ENCODE assay signal across 27 mouse cellular contexts in genomic region chr16:20990524-20990923, GRCm38 (mm10).
DNase-seq lines count a peak whose midpoint lies in the region; ATAC-seq lines count a peak whose summit lies in the region.
"Had no signal": no experiment of that assay in that cellular context is flagged by ENCODE, and none has a peak within 500 bp of the region (broad histone marks: within the 10 kb centered on the region; RNA-seq: fewer than 3 reads in every experiment).

No protein-coding gene starts in this region.

- H3K4me3 ChIP-seq in intestine, embryonic 15.5 days (replicated peaks), result no peak overlapping the region
- H3K4me3 ChIP-seq: embryonic facial prominence, embryonic 13.5 days; embryonic facial prominence, embryonic 15.5 days; erythroblast, embryonic 14.5 days; forebrain, embryonic 10.5 days; forebrain, embryonic 12.5 days had no signal

- ATAC-seq in intestine, embryonic 15.5 days, result no peak
- ATAC-seq: activated CD4-positive, CD25-positive, alpha-beta regulatory T cell, adult 4 months; CD4-positive, CD25-positive, alpha-beta regulatory T cell, adult 4 months; forebrain, embryonic 14.5 days; forebrain, embryonic 16.5 days; Patski had no signal

- no peak overlapping the region for H3K4me2 ChIP-seq in intestine, embryonic 15.5 days (replicated peaks)
- H3K4me2 ChIP-seq: embryonic facial prominence, embryonic 13.5 days; embryonic facial prominence, embryonic 15.5 days; forebrain, embryonic 12.5 days had no signal

- H3K9me3 ChIP-seq in intestine, embryonic 15.5 days, result no peaks in the 10 kb centered on the region
- H3K9me3 ChIP-seq: forebrain, embryonic 12.5 days; G1E had no signal

- no peaks in the 10 kb centered on the region for H3K27me3 ChIP-seq in intestine, embryonic 15.5 days (replicated peaks)
- H3K27me3 ChIP-seq: CH12.LX; embryonic facial prominence, embryonic 13.5 days; embryonic facial prominence, embryonic 15.5 days; forebrain, embryonic 12.5 days; Patski had no signal

- no peaks in the 10 kb centered on the region for H3K4me1 ChIP-seq in intestine, embryonic 15.5 days (replicated peaks)
- H3K4me1 ChIP-seq: embryonic facial prominence, embryonic 13.5 days; embryonic facial prominence, embryonic 15.5 days; forebrain, embryonic 10.5 days; forebrain, embryonic 12.5 days had no signal

- intact Hi-C loops in heart, postnatal 36 days (cut with DNase I), result no loop called here

- peak; percentile 55 for DNase-seq in heart, adult 11 months
- DNase-seq in heart, postnatal 36 days, result no peak
- peak; percentile 69 for DNase-seq in R1 (ENCODE audit: low read depth, low spot score)
- DNase-seq in gastrocnemius, postnatal 4 days (ENCODE audit: low spot score in 2 of 2), result no peak
- DNase-seq: adrenal gland, adult 8-10 months; adrenal gland, postnatal 14 days; adrenal gland, postnatal 36 days; B cell, adult 2 months; cerebellum, adult 11-12 months; cerebellum, adult 8-10 months; cerebellum, adult 9-11 months; cerebellum, postnatal 14 days; cerebellum, postnatal 36 days; embryo, embryonic 11 days had no signal

- H3K27ac ChIP-seq in intestine, embryonic 15.5 days, result no peak overlapping the region
- H3K27ac ChIP-seq: embryonic facial prominence, embryonic 13.5 days; embryonic facial prominence, embryonic 15.5 days; forebrain, embryonic 10.5 days; forebrain, embryonic 12.5 days had no signal

- no peak overlapping the region for H3K9ac ChIP-seq in intestine, embryonic 15.5 days
- H3K9ac ChIP-seq: embryonic facial prominence, embryonic 13.5 days; embryonic facial prominence, embryonic 15.5 days; forebrain, embryonic 12.5 days had no signal

- no peaks in the 10 kb centered on the region for H3K36me3 ChIP-seq in intestine, embryonic 15.5 days
- H3K36me3 ChIP-seq: embryonic facial prominence, embryonic 13.5 days; embryonic facial prominence, embryonic 15.5 days; forebrain, embryonic 10.5 days; forebrain, embryonic 12.5 days; G1E had no signal

- 87% methylated on average over 2 of the region's 2 CpGs for WGBS in intestine, embryonic 15.5 days

Comparison
In these comparisons a context has a peak if more than half of its experiments do, and no peak if none do; other contexts are left out.
1. DNase-seq: peak in heart, adult 11 months (single experiment) and R1 (single experiment); none in heart, postnatal 36 days (0 of 2) and gastrocnemius, postnatal 4 days (0 of 2).